Comparison of ENCODE assay signal across 2 mouse cellular contexts in genomic region chr14:48709371-48710061, GRCm38 (mm10).
TF ChIP-seq lines count a peak whose summit lies in the region.

No protein-coding gene starts in this region.

TF ChIP-seq in CH12.LX, 34 proteins besides CTCF, POLR2A, EP300 and RAD21 (continued from another document):
- no peak for TF ChIP-seq USF2 (conservative IDR thresholded peaks at IDR 0.05; ENCODE audit: low read depth, low read length)
- TF ChIP-seq BHLHE40 (IDR thresholded peaks at IDR 0.05; ENCODE audit: low read depth, low read length): no peak
- no peak for TF ChIP-seq E2F4 (IDR thresholded peaks at IDR 0.05; ENCODE audit: insufficient replicate concordance, low read depth, low read length)
- TF ChIP-seq IRF4 (IDR thresholded peaks at IDR 0.05; ENCODE audit: low read depth, low read length): no peak
- no peak for TF ChIP-seq ZC3H11A (IDR thresholded peaks at IDR 0.05; ENCODE audit: low read depth, low read length)
- TF ChIP-seq MAZ (IDR thresholded peaks at IDR 0.05; ENCODE audit: low read depth, low read length): no peak

TF ChIP-seq in ES-E14, 5 proteins besides CTCF, POLR2A, EP300 and RAD21 (continued from another document):
- TF ChIP-seq CHD2 (IDR thresholded peaks at IDR 0.05; ENCODE audit: low read depth, low read length) (no peak), ZC3H11A (IDR thresholded peaks at IDR 0.05; ENCODE audit: borderline replicate concordance, low read depth, low read length) (no peak)
